Mouse (Mus musculus): ENCODE data around the gene Mgll.

The Mgll gene

DNA sequence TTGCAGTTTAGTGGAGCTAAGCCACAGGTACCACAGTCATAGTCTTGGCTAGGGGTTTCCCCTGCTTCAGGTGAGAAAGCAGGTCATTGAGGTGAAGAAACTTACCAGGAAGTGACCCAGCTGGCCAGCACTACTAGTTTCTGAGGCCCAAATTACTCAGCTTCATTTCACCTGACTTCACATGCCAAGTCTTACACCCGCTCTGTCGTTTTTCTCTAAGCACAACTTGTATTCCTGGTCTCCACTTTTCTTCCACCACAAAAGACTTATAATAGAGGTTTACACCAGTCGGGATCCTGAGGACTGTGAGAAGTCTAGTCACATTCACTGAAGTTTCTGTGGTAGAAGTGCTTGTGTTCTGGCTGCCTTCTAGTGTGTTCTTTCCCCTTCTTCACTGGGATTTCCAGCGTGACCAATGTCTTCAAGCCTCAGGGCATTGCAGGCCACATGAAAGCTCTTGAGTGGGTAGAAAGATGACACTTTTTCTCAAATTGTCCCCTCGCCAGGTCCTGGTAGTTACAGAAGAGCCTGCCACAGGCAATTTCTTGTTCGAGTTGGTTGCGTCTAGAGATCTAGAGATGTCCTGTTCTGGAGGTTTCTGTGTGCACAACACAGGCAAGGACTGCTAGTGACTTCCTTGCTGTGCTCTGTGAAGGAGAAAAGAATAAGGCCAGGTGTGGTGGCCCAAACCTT lies 6.0 kb upstream of the Mgll start:
- DNase-seq, result no peak

DNA sequence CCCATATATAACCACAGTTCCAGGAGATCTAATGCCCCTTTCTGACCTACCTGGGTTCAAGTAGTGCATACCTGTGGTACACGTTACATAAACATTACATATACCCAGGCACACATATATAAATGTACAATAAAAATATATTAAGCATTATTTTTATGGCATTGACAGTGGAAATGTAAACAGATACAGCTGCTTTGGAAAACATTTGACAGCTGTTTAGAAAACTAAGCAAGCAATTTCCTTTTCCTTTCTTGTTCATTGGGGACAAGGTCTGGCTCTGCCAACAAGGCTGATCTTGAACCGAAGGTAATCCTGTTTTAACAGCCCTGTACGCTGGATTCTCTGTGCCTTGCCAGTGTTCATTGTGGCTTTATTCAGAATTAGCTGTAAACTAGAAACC lies 3.2 kb upstream of the Mgll start:
- no peak for DNase-seq

GRCm38 (mm10) chr6:88722906-88723305 lies 1.3 kb upstream of the Mgll start:
- DNase-seq, result no peak

DNA sequence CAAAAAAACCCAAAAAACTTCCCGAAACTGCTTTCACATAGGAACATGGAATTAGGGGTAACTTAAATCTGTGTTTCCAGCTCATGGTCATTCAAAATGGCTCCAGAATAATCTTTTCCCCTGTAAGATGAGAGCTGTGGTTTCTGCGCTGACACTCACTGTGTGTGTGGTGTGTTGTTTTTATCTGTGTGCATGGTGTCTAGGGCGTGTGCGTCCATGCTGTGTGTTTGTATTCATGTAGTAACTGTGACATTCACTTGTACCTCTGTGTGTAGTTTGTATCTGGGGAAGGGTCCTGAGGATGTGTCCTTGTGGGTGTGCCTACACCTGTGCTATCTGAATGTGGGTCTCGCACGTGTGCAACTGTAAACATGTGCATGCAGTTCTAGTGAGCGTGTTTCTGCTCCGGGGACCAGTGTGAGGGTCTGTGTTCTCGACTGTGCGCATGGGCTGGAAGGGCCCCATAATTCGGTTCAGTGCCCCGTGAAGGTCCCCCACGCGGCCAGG lies 353 bp upstream of the Mgll start:
- DNase-seq, result no peak

DNA sequence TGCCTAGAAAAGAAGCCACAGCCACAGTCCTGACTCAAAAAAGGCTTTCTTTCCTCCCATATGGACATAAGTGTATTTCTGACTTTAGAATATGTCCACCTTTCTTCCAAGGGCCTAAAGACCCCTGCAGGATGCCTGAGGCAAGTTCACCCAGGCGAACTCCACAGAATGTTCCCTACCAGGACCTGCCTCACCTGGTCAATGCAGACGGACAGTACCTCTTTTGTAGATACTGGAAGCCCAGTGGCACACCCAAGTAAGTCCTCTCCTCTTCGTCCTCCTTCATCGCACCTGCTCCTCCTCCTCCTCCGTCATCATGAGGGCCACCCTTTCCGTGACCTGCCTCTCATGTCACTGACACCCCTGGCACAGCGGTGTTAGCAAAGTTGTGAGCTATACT lies 1.4 kb downstream of the Mgll start:
- peak; percentile 35 for DNase-seq

- DNase-seq, result no peak
These were observed 2.3 kb downstream of the Mgll start for GRCm38 (mm10) chr6:88726252-88727211.

GRCm38 (mm10) chr6:88727490-88727889 lies 3.3 kb downstream of the Mgll start:
- no peak for DNase-seq

- no peak for DNase-seq
These were observed 3.8 kb downstream of the Mgll start for GRCm38 (mm10) chr6:88728054-88728453.

DNA sequence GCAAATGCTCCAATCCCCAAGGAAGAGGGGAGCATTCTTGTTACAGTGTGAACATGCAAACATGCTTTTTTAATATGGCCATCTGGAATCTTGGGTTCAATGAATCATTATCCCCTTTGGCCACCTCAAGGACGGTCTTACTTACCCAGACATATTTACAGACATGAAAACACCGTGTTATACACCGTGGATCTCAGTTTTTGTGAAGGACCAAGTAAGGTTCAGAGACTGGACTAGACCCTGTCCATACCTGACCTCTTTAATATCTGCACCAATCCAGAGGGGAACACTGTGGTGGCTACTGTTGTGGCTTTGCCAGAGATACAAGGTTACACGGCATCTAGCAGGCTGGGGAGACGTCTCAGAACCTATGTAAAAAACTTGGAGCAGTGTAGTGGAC lies 4.3 kb downstream of the Mgll start:
- no peak for DNase-seq

DNA sequence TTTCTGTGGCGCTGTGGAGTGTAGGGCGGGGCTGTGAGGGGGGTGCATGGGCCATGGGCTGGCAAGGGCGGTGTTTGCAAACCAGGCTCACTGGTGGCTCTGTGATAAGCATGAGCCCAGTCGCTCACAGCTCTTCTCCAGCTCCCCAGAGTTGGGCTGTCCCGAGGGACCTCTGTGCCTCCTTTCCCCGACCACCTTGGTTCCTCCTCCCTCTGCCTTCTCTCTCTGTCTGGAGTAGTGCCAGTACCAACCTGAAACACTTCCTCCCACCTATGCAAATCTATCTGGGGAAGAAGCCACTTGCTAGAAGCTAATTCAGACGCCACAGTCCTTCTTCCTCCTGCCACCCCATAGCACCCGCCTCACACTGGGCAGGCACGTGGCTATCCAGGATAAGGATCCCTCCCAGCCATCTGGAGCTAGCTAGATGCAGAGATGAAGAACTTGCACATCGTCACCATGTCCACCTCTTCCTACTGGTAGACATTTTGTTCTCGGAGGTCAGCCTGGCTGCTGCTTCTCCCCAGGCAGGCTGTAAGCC lies 7.1 kb downstream of the Mgll start:
- DNase-seq, result no peak

DNA sequence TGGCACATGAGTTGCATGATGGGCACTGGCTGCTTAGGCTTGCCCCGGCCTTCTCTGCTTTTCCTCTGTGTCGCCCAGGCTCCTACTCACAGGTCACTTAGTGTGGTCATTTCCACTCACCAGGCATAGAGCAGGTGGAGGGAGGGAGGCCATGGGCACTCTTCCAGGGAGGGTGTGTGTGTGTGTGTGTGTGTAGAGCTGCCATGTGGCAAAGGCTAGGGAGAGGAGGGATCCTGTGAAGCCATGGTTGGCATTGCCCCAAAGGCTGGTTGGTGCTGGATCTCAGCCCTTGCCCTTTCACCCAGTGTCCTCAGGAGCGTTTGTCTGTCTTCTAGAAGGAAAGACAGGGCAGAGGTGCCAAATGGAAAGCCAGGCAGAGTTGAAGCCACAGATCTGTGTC lies 7.8 kb downstream of the Mgll start:
- no peak for DNase-seq

GRCm38 (mm10) chr6:88732643-88733613 lies 8.7 kb downstream of the Mgll start:
- peak; percentile 47 for DNase-seq

DNA sequence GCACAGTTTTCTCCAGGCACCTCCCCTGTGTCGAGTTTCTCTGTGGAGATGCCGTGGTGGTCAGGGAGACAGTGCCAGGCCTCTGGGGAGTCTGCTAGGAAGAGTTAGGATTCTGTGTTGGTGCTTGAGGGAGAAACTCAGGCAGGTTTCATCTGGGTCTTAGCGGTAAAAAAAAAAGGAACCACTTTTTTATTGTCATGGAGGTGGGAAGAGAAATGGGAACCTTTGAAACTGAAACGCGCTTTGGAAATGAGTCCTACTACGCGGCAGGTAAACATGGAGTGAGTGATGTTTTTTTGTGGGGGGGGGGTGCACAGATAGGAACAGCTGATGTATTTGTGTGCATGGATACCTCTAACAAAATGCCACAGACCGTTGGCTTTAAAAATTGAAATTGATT lies 12.1 kb downstream of the Mgll start:
- DNase-seq, result no peak

DNA sequence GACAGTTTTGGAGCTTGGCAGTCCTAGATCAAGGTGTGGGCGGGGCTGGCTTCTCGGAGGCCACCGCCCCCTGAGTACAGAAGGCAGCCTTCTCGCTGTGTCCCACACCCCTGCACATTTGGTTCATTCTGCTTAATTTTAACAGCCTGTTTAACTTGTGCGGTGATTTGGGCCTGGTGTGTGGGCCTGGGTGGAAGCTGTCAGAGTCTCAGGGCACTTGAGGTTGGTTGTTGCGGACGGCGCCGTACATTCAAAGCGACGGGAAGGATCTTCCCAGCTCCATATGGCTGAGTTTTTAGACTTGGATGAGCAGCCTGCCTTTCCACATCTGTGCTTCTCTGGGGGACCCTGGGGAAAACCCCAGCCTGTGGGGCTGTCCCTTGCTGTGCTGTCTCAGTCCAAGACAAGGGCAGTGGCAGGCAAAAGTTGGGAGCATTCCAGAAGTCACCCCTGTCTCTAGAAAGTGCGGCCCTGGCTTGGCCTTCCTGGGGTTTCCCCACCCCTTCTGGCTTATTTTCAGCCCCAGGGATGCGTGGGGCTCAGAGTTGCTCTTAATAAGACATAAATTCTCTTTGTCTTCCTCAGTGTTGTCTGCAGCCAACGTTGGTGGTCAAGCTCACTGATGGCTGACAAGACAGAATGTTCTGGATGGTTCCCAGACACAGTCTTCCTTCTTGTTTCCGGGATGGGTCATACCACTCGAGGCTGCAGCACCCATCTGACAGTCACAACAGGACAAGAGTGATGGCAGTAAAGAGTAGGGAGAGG lies 12.7 kb downstream of the Mgll start:
- no peak for DNase-seq

- no peak for DNase-seq
These were observed 13.3 kb downstream of the Mgll start for GRCm38 (mm10) chr6:88737509-88737888.

GRCm38 (mm10) chr6:88741041-88741440 lies 16.8 kb downstream of the Mgll start:
- no peak for DNase-seq

DNA sequence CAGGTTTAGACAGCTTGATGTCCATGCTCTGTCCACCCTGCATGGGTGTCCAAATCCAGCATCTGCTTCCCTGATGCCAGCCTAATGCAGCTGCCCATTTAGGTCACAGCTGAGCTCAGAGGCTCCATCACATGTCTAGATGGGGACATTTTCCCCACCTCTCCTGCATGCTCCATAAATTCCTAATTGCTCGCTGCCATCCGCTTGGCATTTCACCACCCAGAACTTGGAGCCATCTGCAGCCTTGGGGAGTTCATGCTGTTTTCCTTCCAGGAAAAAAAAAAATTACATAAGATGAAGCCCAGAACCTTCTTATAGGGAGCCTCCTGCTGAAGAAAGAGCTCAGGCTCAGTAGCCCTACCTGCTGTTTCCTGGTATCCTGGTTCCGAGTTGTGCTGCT lies 17.6 kb downstream of the Mgll start:
- no peak for DNase-seq

- DNase-seq, result no peak
These were observed 18.2 kb downstream of the Mgll start for GRCm38 (mm10) chr6:88742286-88743011.

DNA sequence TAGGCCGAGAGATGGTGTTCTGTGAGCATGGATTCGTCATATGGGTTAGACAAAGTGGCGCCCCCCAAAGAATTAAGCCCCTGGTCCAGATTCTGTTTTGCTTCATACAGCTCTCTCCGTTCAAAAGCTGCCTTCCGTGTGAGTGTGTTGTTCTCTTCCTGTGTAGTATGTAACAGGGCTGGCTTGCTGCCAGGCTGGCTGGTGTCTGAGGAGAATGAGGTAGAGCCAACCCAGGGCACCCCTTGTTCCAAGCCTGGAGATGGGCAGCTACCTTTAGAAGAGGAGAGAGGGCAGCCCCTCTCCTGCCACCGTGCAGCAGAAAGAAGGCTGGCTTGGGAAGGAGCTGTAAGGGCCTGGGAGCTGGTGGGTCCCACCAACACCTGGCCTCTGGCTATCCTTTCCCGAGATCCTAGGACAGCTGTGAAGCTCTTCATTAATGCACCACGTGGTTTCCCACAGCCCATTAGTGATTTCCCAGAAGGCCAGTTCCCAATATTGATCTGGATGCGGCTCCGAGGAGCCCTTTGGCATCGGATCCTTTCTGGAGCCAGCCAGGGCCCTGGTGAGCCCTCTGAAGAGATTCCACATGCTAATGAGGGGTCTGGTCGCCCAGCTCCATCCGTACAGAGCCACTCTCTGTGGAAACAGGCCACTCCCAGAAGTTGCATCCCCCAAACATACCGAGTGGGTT lies 19.5 kb downstream of the Mgll start:
- peak; percentile 30 for DNase-seq

DNA sequence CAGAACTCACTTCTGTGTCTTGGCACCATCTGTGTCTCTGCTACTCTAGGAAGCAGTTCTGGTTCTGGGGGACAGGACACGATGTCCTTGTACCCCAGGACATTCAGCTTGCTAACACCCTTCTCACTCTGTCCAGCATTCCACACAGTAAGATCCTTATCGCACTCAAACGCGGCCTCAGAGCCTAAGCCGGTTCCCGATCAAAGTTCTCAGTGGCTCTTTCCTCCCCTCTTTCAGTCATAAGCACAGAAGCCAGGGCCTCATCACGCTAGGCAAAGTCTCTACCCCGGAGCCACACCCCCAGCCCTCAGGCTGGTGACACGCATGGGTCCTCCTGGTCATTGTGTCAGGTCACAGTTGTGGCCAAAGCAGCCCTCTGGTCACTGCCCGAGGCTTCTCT lies 20.8 kb downstream of the Mgll start:
- no peak for DNase-seq
